Mouse (Mus musculus): ENCODE results near the gene Gemin4. TPM values are rescaled to one million over a fixed set of nuclear protein-coding genes. Genes with fewer than 3 reads are reported as not detected.

Gemin4 gene
- polyA plus RNA-seq, 1 experiment from 2014 or later: 35.3 TPM

DNA sequence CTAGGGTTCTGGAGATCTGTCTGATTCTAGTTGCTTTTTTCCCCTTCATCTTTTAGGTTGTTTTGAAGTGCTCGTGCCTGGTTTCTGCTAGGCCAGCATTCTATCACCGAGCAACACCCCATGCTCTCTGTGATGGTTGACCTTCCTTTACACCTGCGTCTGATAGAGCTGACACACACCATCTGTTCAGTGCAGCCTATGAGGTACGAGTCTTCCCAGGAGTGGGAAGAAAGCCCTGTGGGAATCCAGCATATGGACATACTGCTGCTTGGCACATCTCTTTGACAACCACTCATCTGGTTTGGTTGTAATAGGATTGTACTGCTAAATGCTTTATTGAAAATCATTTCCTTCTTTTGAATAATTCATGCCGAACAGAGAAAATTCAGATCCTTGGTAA, 47.3 kb downstream of the Gemin4 start:
- H3K9me3 ChIP-seq: no peaks in the 10 kb centered on the region
- no peak overlapping the region for H3K4me2 ChIP-seq
- peak; percentile 58; the same call in 1 of the 2 replicates for ATAC-seq (ENCODE audit: low FRiP score)
- H3K27ac ChIP-seq: no peak overlapping the region
- no peaks in the 10 kb centered on the region for H3K27me3 ChIP-seq
- peaks cover 20% of the 10 kb centered on the region for H3K36me3 ChIP-seq (replicated peaks)
- peaks cover 4% of the 10 kb centered on the region; the same call in 1 of the 2 replicates for H3K4me1 ChIP-seq
- H3K9ac ChIP-seq: no peak overlapping the region
- H3K4me3 ChIP-seq (replicated peaks): no peak overlapping the region
- WGBS: 72% methylated on average over 5 of the region's 5 CpGs

DNA sequence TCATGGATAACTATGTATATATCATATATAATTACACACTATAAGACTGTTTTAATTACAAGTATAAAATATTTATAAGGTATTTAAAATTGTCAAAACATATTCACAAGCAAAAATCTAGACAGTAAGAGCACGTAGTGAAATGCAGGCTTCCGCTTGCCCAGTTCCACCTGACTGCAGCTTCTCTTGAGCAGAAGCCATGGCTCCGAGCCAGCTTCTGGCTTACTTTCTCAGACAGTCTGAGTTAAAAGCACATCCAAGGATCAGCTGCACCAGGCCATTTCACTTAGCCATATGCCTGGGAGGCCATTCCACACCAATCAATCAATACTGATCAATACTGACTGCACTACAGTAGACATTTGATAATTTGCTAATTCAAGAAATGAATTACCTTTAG, 48.5 kb downstream of the Gemin4 start:
- WGBS: 87% methylated on average over 3 of the region's 3 CpGs
- H3K27me3 ChIP-seq: no peaks in the 10 kb centered on the region
- peaks cover 4% of the 10 kb centered on the region; the same call in 1 of the 2 replicates for H3K4me1 ChIP-seq
- H3K9me3 ChIP-seq: no peaks in the 10 kb centered on the region
- H3K36me3 ChIP-seq (replicated peaks): peaks cover 20% of the 10 kb centered on the region
- ATAC-seq (ENCODE audit: low FRiP score): no peak
- H3K9ac ChIP-seq: no peak overlapping the region
- no peak overlapping the region for H3K4me2 ChIP-seq
- no peak overlapping the region for H3K27ac ChIP-seq
- H3K4me3 ChIP-seq (replicated peaks): no peak overlapping the region

DNA sequence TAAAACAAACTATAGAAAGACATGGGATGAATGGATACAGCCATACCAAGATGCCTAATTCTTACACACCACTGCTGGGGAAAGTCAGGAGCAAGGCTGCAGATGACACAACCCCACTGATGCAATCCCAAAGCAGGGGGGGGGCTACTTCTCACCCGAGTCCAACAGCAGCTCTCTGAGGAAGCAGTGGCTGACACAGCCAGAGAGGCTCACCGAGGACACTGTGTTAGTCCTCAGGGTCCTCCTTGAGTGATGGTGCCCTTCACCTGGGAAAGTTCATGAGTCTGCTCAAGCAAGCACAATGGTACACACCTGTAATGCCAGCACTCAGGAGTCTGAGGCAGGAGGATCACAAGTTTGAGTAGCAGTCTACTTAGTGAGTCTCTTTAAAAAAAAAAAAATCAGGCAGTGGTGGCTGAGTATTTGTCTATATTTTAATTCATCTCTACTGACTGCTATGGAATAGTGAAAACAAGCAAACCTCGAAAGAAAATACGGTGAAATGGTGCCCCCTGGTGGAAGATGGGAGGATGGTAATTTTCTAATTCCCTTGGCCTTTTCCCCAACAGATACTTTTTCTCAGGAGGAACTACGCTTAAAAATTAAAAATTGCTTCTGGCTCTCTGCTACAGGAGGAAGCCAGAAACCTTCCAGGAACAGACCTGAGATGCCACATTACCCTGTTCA, 50.2 kb downstream of the Gemin4 start:
- H3K9me3 ChIP-seq: no peaks in the 10 kb centered on the region
- peaks cover 20% of the 10 kb centered on the region for H3K36me3 ChIP-seq (replicated peaks)
- H3K27me3 ChIP-seq: no peaks in the 10 kb centered on the region
- no peak overlapping the region for H3K9ac ChIP-seq
- peaks cover 4% of the 10 kb centered on the region; the same call in 1 of the 2 replicates for H3K4me1 ChIP-seq
- WGBS: 40% methylated on average over 5 of the region's 5 CpGs
- H3K27ac ChIP-seq: no peak overlapping the region
- no peak overlapping the region for H3K4me2 ChIP-seq
- ATAC-seq (ENCODE audit: low FRiP score): no peak
- no peak overlapping the region for H3K4me3 ChIP-seq (replicated peaks)

DNA sequence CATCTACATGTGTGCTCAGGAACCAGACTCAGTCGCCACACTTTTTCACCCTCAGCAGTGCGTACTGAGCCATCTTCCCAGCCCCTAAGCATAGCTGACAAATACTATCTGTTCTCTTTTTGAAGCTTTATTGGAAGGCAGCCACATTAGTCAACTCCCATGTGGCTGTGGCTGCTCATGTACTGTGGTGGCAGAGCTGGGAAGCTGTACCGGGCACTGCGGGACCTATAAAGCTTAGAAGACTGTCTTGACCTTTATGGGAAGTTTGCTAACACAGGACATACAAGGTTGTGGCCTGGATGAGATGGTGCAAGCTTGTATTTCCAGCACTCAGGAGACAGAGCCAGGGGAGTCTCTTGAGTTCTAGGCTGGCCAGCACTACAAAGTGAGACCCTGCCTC, 50.8 kb downstream of the Gemin4 start:
- Histone ChIP-seq H3K4me1 (peaks cover 4% of the 10 kb centered on the region; the same call in 1 of the 2 replicates), H3K9me3 (no peaks in the 10 kb centered on the region), H3K4me3 (replicated peaks) (no peak overlapping the region), H3K27ac (no peak overlapping the region), H3K27me3 (no peaks in the 10 kb centered on the region), H3K36me3 (replicated peaks) (peaks cover 16% of the 10 kb centered on the region; the same call in 1 of the 2 replicates), H3K9ac (no peak overlapping the region), H3K4me2 (no peak overlapping the region)
- 93% methylated on average over 4 of the region's 4 CpGs for WGBS
- ATAC-seq (ENCODE audit: low FRiP score): no peak

Other genes with a start within 250 kb of the Gemin4 start
- 0.59 and 1.4 TPM in 2 replicates for gene 1700016K19Rik, start 217.8 kb downstream of the Gemin4 start, polyA plus RNA-seq (2016; fragmentation: Nextera tagmentation; extraction: Ambion mirVana)
- 11.7 and 13.2 TPM in 2 replicates for gene Rflnb, start 189.9 kb downstream of the Gemin4 start, polyA plus RNA-seq (2016; fragmentation: Nextera tagmentation; extraction: Ambion mirVana)
- 51.9 and 55.2 TPM in 2 replicates for gene Vps53, start 38.0 kb downstream of the Gemin4 start, polyA plus RNA-seq (2016; fragmentation: Nextera tagmentation; extraction: Ambion mirVana)
- 25.4 and 26.7 TPM in 2 replicates for gene Fam57a, start 38.0 kb downstream of the Gemin4 start, polyA plus RNA-seq (2016; fragmentation: Nextera tagmentation; extraction: Ambion mirVana)
- 0.37 and 0.84 TPM in 2 replicates for gene Dbil5, start 56 bp downstream of the Gemin4 start, polyA plus RNA-seq (2016; fragmentation: Nextera tagmentation; extraction: Ambion mirVana)
- gene Mrm3, start 26.1 kb upstream of the Gemin4 start, polyA plus RNA-seq (2016; fragmentation: Nextera tagmentation; extraction: Ambion mirVana): 20.0 and 22.2 TPM in 2 replicates
- 123 and 125 TPM in 2 replicates for gene Glod4, start 26.1 kb upstream of the Gemin4 start, polyA plus RNA-seq (2016; fragmentation: Nextera tagmentation; extraction: Ambion mirVana)
- gene Nxn, start 181.5 kb upstream of the Gemin4 start, polyA plus RNA-seq (2016; fragmentation: Nextera tagmentation; extraction: Ambion mirVana): 48.4 and 58.6 TPM in 2 replicates
- gene Timm22, start 189.3 kb upstream of the Gemin4 start, polyA plus RNA-seq (2016; fragmentation: Nextera tagmentation; extraction: Ambion mirVana): 103 and 109 TPM in 2 replicates

All from forebrain, embryonic 12.5 days (tissue).